Mouse (Mus musculus) urinary bladder, postnatal 10 days (tissue): ENCODE data around the gene Ptgds.

Experiments used
- DNase-seq: peaks from one replicate; pipeline ENCODE4 v3.0.0; 2022; ENCODE audit warnings: low spot score

Gene Ptgds

DNA sequence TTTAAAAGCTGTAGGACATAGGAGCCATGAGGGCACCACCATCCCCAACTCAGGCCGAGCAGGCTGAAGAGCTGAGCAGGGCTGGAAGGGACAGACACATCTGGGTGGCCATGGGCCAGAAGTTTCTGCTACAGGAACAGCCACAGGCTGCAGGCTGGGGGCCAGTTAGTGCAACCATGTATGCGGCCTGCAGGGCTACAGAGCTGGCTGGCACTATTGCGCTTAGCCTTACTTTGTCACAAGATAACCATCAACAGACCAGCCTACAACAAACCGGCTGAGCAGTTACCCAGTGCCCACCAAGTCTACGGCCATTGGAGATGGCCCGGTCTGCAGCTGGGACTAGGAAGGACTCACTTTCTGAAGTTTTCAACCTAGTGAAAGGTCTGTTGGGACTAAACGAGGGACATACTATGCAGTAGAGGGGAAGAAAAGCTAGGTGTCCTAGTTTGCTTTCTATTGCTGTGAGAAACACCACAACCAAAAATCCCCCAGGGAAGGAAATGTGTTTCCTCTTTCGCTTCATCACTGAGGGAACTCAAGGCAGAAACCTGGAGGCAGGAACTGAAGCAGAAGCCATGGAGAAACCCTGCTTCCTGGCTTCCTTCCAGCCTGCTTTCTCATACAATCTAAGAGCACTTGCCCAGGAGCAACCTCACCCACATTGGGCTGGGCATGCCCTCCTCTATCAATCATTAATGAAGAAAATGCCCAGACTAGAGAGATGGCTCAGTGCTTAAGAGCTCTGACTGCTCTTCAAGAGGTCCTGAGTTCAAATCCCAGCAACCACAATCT, 18.8 kb downstream of the Ptgds start:
- DNase-seq = no peak

DNA sequence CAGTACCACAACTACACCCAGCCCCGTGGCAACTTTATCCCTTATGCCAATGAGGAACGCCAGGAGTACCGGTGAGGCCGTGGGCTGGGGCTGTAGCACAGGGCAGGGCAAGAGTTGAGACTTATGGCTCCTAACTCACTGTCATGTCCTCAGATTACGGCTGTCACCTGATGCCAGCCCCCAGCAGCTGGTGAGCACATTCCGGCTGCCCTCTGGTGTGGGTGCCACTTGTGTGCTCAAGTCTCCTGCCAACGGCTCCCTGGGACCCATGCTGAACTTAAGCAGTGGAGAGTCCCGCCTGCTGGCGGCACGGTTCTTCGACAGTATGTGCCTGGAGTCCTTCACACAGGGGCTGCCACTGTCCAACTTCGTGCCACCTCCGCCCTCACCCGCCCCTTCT, 27.2 kb downstream of the Ptgds start:
- DNase-seq = no peak

DNA sequence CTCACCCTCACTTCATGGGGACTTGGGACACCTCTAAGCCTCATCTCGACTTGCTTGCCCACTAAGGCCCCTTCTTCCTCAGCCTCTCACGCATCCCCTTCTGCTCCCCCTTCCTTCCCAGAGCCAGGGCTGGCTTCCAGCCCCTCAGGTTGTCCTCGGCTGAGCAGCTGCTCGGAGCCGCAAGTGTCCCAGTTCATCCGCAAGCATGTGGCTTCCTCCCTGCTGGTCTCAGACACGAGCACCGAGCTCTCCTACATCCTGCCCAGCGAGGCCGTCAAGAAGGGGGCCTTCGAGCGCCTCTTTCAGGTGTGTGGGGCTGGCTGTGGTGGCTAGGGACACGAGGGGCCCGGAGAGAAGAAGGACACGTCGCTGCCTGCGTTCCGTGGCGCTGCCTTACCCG, 28.8 kb downstream of the Ptgds start:
- DNase-seq = no peak

DNA sequence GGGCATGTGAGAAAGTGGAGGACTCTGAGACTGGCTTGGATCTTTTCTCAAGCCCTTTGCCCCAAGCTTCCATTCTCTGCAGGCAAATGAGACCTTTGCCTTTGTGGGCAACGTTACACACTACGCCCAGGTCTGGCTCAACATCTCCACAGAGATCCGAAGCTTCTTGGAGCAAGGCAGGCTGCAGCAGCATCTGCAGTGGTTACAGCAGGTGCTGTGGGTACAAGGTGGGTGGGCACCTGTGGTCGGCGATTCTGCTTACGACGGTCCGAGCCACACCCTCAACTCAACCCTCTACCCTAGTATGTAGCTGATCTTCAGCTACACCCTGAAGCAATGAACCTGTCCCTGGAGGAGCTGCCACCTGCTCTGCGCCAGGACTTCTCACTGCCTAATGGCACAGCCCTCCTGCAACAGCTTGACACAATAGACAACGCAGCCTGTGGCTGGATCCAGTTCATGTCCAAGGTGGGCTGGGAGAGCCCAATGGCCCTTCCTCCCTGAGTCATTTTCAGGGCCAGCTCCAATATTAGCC, 33.5 kb downstream of the Ptgds start:
- no peak for DNase-seq

DNA sequence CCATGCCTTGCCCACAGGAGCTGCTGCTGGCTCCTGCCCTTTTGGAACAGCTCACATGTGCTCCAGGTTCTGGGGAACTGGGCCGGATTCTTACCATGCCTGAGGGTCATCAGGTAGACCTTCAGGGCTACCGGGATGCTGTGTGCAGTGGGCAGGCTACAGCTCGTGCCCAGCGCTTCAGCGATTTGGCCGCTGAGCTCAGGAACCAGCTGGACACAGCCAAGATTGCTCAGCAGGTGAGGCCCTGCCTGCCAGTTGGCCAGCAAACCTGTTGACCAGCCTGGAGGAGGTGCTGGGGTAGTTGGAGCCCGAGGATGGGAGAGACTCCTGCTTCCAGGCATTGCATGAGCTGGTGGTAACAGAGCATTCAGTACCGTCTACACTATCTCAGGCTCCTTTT, 35.6 kb downstream of the Ptgds start:
- no peak for DNase-seq

DNA sequence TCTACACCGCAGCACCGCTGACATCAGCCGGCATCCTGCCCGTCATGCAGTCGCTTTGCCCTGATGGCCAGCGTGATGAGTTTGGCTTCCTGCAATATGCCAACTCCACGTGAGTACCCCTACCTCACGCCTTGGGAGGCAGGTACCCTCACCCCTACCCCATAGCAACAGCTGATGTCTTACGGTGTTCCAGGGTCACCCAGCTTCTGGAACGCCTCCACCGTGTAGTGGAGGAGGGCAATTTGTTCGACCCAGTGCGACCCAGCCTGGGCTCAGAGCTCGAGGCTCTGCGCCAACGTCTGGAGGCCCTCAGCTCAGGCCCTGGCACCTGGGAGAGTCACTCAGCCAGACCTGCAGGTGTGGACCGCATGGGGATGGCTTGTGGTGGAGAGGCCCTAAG, 36.7 kb downstream of the Ptgds start:
- no peak for DNase-seq

DNA sequence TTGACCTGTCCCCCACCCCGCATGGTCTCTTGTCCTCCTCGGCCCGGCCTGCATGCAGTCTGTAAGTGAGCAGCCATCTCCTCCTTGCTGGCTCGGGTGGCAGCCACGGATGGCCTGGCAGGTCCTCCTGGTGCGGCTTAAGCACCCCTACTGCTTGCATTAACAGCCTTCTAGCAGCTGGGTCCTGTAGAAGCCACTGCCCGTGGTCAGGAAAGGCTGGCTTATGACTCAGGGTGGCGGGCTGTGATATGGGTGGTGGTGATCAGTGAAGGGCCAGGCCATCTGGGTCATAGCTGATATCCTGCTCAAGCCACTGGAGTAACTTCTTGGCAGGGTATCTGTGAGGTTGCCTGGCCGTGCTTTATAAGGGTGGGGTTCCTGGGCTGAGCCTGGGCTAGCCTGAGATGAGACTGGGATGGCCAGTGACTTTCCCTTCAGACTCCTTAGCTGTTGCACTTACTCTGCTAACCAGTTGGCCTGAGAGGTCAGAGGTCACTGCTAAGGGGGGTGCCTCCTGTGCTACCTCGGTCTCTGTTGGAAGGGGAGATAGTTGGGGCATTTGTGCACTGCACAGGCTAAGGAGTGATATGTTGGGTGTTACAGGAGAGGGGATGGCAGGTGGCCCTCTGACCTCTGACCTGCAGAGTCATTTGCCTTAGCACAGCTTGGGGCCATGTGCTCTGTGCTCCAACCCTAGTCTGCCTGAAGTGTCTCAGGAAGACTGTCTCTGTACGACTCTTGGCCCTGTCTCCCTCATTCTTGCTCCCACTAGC, 37.3 kb downstream of the Ptgds start:
- DNase-seq = no peak

DNA sequence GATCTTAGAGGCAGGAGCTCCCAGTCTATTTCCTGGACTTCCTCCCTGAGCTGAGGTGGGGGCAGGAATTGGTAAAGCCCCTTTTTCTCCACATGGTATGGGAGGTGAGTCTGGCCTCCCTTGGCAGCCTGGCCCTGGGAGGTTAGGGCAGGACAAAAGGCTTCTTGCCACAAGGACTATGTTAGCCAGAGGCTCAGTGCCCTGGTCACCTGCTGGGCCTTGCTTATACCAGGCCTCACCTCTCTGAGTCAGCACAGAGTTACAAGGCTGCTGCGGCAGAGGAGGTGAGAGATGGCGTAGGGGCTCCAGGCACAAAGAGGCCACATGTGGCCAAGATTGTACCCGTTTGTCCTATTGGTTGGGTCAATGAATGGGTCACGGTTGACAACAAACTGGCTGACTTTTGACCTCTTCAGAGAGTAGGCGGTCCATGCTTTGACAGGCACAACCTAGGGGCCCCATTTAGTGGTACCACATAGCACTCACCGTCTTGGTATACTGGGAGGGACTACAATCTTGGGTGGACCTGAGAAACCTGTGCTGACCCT, 38.5 kb downstream of the Ptgds start:
- no peak for DNase-seq

DNA sequence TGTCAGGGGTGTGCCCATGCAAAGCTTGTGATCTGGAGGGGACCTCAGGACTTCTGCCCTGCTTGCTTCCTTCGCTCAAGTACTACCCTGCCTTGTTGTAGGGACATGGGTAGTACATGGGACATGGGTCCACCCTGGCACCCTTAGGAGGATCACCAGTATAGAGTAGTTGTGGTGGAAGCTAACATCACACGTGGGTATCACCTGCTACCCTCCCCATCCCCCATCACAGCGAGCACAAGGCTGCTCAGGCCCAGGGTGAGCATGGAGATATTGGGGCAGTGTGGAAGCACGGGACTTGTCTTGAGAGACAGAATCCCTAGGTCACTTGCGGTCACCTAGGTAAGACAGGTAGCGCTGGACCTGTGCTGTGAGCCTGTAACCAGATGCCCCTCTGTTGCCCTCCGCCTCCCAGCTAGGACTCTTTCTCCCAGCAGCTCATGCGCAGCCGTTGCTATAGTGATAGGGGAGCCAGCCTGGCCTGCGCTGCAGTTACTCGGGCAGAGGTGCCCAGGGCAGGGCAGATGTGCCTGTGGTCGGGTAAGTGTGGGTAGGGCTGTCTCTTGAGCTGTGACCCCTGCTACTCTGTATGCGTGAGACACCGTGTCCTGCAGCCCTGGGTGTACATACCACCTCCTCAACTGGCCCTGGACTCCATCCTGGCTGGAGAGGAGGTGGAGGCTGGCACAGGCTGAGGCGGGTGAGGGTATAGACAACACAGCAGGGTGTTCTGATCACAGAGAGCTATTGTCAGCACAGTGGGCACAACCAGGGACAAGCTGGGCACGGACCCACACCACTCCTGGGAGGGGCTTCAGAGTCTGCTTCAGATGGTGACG, 39.2 kb downstream of the Ptgds start:
- no peak for DNase-seq

DNA sequence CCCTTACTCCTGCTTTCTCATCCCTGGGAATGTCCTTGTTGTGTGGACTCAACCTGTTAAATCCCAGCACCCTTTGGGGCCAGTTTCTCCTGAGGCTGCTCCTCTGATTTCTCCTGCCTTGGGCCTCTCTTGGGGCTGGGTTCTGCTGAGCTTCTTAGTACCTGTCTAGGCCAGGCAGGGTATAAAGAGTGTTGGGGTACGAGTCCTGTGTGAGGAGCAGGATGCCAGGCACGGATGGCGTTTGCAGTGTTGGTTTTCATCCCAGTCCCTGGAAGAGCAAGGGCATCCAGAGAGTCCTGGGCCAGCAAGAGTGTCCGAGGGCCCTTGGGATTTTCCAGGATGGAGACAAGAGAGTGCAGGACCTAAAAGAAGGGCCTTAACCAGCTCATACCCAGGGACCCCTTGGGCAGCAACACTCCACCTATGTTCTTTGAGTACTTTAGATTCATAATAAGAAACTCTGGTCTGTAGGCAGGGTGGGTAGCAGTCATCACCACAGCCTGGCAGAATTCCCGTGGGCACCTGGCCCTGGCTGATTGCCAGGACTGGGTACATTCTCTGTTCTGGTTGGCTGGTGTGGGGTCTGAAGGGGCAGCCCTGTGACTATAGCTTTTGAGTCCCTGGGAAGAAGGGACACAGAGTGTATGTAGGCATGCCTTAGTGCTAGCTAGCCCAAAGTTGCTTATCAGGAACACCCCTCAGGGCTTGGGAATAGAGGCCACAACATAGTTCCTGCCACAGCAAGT, 40.2 kb downstream of the Ptgds start:
- no peak for DNase-seq

DNA sequence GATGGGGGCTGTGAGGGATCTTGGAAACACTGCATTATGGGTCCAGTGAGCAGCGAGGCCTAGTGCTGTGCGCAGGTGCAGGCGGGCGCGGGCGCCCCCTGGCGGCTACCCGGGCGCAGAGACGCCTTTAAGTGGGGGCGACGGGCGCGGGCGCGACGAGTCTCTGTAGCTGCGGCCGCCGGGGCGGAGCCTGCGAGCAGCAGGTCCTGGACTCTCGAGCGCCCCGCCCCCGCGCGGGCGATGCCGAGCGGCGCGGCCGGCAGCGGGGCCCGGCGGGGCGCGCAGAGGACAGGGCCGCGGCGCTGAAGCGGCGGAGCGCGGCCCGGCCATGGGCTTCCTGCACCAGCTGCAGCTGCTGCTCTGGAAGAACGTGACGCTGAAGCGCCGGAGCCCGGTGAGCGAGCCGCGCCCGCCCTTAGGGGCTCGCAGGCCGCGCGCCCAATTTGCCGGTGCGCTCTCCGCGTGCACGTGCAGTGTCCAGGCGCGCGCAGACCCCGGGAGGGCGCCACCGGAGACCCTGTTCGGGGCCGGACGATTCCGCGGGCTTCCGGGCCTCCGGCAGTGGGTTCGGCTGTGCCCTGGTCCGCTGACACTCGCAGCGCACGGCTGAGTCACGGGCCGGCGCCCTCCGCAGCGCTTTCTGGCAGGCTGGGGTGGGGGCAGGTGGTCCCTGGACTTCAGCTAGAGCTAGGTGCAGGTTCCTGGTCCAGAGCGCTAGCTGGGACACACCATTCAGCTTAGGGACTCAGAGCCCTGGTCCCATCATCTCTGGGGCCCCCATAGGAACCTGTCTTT, 41.2 kb downstream of the Ptgds start, which contains the start of gene Abca2:
Gene Abca2 (plus strand): TSS at position 262 of the 795 bp plus-strand sequence.
- peak; percentile 68 for DNase-seq

DNA sequence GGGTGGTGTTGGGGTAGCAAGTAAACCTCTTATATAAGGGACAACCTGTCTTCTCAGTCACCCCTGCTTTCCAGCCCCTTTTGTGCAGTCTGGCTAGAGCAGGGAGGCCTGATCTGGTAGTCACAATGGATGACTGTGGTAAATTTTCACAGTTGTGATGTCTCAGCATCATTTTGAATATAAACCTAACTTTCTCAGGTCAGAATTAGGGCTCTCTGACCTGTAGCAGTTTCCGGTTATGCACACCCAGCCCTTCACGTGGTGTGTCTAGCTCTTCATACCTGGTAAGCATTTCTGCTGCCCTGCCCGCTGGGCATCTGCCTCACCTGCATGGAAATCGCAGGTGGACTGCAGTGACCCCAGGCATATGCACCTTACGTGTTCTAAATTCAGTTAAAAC, 42.6 kb downstream of the Ptgds start:
- no peak for DNase-seq

DNA sequence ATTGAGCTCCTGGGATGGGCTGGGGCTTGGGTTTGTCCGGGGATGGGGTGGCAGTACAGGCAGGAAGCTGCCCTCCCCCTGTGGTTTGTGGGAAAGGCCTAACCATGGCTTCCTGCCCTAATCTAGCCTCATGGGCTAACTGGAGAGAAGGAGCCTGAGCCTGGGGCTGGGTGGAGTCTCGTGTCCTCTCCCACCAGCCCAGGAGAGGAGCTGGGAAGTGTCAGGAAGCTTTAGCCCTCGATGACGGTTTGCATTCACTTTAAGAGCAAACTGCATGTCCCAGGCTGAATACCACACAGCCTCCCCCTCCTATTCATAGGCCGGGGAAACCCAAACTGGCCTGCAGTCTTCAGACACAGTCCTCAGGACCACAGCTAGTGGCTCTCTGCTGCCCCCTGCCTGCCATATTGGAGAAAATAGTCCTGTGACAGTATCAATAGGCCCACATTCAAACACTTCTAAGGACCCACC, 43.1 kb downstream of the Ptgds start:
- DNase-seq = no peak

DNA sequence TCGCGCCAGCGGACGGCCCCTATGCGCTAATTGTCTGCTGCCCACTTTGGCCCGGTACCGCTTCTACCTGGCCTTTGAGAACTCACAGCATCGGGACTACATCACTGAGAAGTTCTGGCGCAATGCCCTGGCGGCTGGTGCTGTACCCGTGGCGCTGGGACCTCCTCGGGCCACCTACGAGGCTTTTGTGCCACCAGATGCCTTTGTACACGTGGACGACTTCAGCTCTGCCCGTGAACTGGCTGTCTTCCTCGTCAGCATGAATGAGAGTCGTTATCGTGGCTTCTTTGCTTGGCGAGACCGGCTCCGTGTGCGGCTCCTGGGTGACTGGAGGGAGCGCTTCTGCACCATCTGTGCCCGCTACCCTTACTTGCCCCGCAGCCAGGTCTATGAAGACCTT, 44.4 kb downstream of the Ptgds start:
- DNase-seq = no peak

DNA sequence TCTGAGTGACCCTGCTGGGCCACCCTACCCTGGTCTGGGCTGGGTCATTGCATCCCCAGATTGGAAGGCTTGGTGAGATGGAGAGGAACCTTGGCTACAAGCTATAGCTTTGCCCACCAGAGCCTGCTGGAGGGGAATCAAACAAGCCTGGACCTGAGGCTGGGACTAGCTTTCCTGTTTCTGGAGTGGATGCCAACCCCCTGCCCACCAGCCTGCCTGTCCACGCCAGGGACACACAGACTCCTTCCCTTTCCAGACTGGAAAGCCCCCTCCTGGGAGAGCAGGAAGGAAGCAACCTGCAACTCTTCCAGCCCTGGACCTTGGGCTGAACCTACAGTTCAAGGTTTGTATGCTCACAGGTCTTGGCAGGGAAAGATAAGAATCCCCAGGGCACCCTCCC, 46.2 kb downstream of the Ptgds start:
- no peak for DNase-seq

DNA sequence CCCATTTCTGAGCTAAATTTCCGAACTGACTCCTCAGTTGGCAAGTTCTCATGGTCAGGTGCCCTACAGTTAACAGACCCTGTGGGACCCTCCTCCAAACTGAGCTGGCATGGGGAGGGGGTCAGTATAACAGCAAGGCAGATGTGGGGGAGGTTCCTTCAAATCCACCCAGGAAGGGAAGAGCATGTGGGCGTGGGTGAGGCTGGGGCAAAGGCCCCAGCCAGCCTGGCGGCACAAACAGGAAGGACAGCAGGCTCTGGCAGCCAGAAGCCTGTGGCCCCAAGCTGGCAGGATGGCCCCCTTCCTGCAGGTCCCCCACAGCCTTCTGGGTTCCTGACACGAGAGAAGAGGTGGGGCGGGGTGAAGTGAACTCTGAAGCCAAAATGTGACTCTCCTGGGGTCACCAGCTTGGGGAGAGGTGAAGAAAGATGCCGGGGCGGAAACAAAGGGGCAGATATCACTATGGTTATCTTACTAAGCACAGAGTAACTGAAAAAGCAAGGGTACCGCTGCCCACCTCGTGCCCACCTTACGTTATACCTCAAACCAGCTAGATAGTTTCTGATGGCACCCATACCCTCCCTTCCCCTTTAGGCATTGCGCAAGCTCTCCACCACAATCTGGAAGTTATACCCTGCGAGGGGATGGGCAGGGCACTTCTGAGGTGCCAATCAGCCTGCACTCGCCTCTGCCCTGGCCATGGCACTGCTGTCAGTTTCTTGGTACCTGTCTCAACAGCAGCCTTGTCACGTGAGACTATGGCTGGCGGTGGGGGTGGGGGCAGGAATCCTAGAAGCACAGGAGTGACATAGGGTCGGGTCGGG, 47.0 kb downstream of the Ptgds start, which contains the start of gene Fut7:
Gene Fut7 (plus strand): TSS at position 681 of the 824 bp plus-strand sequence.
- no peak for DNase-seq

DNA sequence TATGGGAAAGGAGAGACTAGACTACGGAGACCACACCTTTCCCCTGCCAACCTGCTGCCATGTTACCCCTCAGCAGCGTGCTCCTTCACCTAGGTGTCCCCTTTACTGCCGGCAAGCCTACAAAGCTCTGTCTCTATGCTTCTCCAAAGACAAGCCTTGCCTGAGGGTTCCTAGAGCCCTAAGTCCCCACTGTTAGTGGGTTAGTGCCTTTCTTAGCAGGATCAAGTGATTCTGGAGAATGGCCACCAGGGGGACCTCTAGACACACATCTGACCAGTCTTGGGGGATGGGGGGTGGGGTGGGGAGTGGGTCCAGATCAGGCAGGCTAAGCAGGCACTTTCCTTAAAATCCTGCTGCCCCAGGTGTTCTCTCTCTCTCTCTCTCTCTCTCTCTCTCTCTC, 48.0 kb downstream of the Ptgds start:
- DNase-seq = no peak

DNA sequence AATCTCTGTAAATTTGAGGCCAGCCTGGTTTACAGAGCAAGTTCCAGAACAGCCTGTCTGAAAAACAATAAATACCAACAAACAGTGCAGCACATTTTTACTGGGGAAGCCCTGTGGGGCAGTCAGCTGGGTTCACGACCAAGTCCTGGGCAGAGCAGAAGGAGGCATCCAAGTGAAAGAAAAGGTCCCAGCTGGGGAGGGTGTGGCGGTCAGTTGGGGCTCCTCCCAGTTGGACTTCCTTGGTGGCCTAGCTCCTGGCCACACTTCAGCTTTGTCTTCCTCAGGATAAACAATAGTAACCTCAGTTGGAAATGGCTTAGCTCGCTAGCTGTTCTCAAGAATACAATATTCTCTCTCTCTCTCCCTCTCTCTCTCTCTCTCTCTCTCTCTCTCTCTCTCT, 52.4 kb downstream of the Ptgds start:
- no peak for DNase-seq
